Mouse (Mus musculus) kidney, embryonic 14.5 days (tissue): ENCODE results near the gene Ahnak2. TPM values are rescaled to one million over a fixed set of nuclear protein-coding genes. Genes with fewer than 3 reads are reported as not detected.

Experiments
- ATAC-seq: fragments of 200-750 bp; cut with Nextera tagmentation; 2 replicates; pipeline ENCODE4 v1.8.0; 2017; ENCODE audit warnings: moderate number of reproducible peaks, mild to moderate bottlenecking, moderate TSS enrichment, moderate library complexity; ENCODE audit not compliant: low FRiP score, low TSS enrichment
- H3K27ac ChIP-seq: fragments of 300-500 bp; sonication (generic); 2 replicates; pipeline ENCODE4 v1.5.1; 2014; ENCODE audit warnings: low read depth, mild to moderate bottlenecking, low read length, moderate library complexity, mixed read lengths
- H3K27me3 ChIP-seq: fragments of 300-500 bp; sonication (generic); 2 replicates; pipeline ENCODE4 v1.6.1; 2014; ENCODE audit warnings: mild to moderate bottlenecking, low read length; ENCODE audit not compliant: control insufficient read depth, insufficient read depth
- H3K36me3 ChIP-seq: fragments of 300-500 bp; sonication (generic); 2 replicates; pipeline ENCODE4 v1.6.1; 2014; ENCODE audit warnings: low read length, mixed read lengths; ENCODE audit not compliant: control insufficient read depth, insufficient read depth
- H3K4me1 ChIP-seq: fragments of 300-500 bp; sonication (generic); 2 replicates; pipeline ENCODE4 v1.6.1; 2014; ENCODE audit warnings: low read length, mixed read lengths; ENCODE audit not compliant: control insufficient read depth, insufficient read depth
- H3K4me2 ChIP-seq: fragments of 300-500 bp; sonication (generic); replicated peaks from 2 replicates; pipeline ENCODE4 v1.6.1; 2014; ENCODE audit warnings: low read depth, mild to moderate bottlenecking, low read length
- H3K4me3 ChIP-seq: fragments of 300-500 bp; sonication (generic); 2 replicates; pipeline ENCODE4 v1.5.1; 2014; ENCODE audit warnings: mild to moderate bottlenecking, low read length
- H3K9ac ChIP-seq: fragments of 300-500 bp; sonication (generic); 2 replicates; pipeline ENCODE4 v1.6.1; 2014; ENCODE audit warnings: low read depth, mild to moderate bottlenecking, low read length, moderate library complexity
- H3K9me3 ChIP-seq: fragments of 300-500 bp; sonication (generic); 2 replicates; pipeline ENCODE4 v1.6.1; 2016; ENCODE audit warnings: low read length; ENCODE audit not compliant: control insufficient read depth
- WGBS: fragments of 180-500 bp; shearing (Covaris S2); extraction: QIAGEN DNeasy Blood & Tissue Kit; methylation state at CpG from one replicate; pipeline ENCODE4 v1.1.7; 2014; 5-methylcytosine and 5-hydroxymethylcytosine counted together
- polyA plus RNA-seq: library from polyadenylated mRNA; unstranded; fragments of >200 nt; fragmentation: Nextera tagmentation; extraction: Ambion mirVana; gene quantifications from 2 replicates; pipeline ENCODE4 v1.2.1, GENCODE M21; 2014

The Ahnak2 gene
- polyA plus RNA-seq, 1 experiment from 2014 or later = 0.53 TPM

- Histone ChIP-seq H3K36me3 (peaks cover 60% of the 10 kb centered on the region), H3K9me3 (no peaks in the 10 kb centered on the region), H3K4me1 (no peaks in the 10 kb centered on the region), H3K4me3 (no peak overlapping the region), H3K27ac (no peak overlapping the region), H3K27me3 (no peaks in the 10 kb centered on the region), H3K4me2 (no peak overlapping the region), H3K9ac (no peak overlapping the region)
- no peak for ATAC-seq
- WGBS = 93% methylated on average over 31 of the region's 31 CpGs
Measured at GRCm38 (mm10) chr12:112738281-112739022, 64.0 kb downstream of the Ahnak2 start.

- Histone ChIP-seq H3K4me2 (no peak overlapping the region), H3K9me3 (no peaks in the 10 kb centered on the region), H3K4me3 (no peak overlapping the region), H3K27ac (no peak overlapping the region), H3K4me1 (no peaks in the 10 kb centered on the region), H3K27me3 (no peaks in the 10 kb centered on the region), H3K9ac (no peak overlapping the region), H3K36me3 (peaks cover 65% of the 10 kb centered on the region)
- WGBS = 95% methylated on average over 14 of the region's 14 CpGs
- ATAC-seq = no peak
Measured at GRCm38 (mm10) chr12:112737761-112738160, 64.7 kb downstream of the Ahnak2 start.

DNA sequence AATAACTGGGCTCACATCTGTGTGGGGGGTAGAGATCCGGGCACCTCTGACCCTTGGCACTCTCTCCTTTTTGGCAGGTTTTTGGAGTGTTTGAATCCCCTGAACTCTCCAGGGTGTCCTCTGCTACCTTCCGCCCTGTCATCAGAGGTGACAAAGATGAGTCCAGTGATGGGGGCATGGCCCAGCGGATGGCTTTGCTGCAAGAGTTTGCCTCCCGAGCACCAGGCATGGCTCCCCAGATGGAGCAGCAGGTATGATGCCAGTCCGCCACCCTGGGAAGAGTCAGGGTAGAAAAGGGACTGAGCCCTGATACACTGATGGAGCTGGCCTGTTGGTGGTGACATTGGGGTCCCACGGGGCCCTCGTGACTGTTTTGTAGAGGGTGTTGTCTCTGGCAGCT, 65.4 kb downstream of the Ahnak2 start:
- H3K9me3 ChIP-seq = no peaks in the 10 kb centered on the region
- no peak for ATAC-seq
- no peaks in the 10 kb centered on the region for H3K4me1 ChIP-seq
- WGBS = 90% methylated on average over 7 of the region's 7 CpGs
- H3K27me3 ChIP-seq = no peaks in the 10 kb centered on the region
- H3K9ac ChIP-seq = no peak overlapping the region
- peaks cover 71% of the 10 kb centered on the region for H3K36me3 ChIP-seq
- H3K4me3 ChIP-seq = no peak overlapping the region
- no peak overlapping the region for H3K27ac ChIP-seq
- H3K4me2 ChIP-seq = no peak overlapping the region

DNA sequence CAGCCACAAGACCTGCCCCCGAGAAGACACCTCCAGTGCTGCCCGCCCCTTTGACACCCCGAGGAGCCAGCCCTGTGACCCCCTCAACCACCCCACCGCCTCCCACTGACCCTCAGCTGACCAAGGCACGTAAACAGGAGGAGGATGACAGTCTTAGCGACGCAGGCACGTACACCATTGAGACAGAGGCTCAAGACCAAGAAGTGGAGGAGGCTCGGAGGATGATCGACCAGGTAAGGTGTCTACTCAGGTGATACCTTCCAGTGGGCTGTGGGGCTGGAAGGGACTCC, 65.9 kb downstream of the Ahnak2 start:
- 68% methylated on average over 10 of the region's 10 CpGs for whole genome bisulfite sequencing
- H3K27ac ChIP-seq = no peak overlapping the region
- H3K4me1 ChIP-seq = no peaks in the 10 kb centered on the region
- peaks cover 75% of the 10 kb centered on the region for H3K36me3 ChIP-seq
- H3K9ac ChIP-seq = no peak overlapping the region
- H3K4me2 ChIP-seq = no peak overlapping the region
- no peak overlapping the region for H3K4me3 ChIP-seq
- no peaks in the 10 kb centered on the region for H3K27me3 ChIP-seq
- H3K9me3 ChIP-seq = no peaks in the 10 kb centered on the region
- no peak for ATAC-seq

DNA sequence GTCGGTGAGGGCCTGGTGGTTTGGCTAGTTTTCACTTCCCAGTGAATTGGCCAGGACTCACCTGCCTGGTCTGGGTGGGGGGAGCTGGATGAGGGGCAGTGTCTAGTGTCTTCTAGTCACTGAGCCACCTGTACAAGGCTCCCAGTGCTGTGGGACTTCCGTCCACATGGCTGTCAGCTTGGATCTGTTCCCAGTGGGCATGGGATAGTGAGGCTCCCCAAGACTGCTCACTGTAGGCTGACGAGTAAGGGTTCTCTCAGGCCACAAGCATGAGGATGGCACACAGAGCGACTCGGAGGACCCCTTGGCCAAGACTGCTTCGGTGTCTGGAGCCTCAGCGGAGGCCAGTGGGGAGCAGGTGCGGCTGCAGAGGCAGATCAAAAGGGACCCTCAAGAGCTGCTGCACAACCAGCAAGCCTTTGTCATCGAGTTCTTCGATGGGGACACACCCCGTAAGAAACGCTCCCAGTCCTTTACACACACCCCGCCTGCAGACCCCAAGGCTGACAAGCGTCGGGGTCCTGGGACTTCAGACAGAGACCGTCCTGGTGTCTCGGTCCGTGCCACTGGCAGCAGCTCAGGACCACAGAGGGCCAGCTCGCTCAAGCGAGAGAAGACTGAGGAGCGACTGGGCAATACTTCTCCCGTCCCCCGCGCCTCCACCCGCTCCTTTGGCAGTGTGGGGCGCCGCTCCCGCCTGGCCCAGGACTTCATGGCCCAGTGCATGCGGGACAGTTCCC, 66.4 kb downstream of the Ahnak2 start:
- Histone ChIP-seq H3K4me1 (no peaks in the 10 kb centered on the region), H3K27ac (no peak overlapping the region), H3K9ac (no peak overlapping the region), H3K4me3 (no peak overlapping the region), H3K36me3 (peaks cover 75% of the 10 kb centered on the region), H3K4me2 (no peak overlapping the region), H3K27me3 (no peaks in the 10 kb centered on the region), H3K9me3 (no peaks in the 10 kb centered on the region)
- ATAC-seq = no peak
- WGBS = 81% methylated on average over 29 of the region's 29 CpGs

DNA sequence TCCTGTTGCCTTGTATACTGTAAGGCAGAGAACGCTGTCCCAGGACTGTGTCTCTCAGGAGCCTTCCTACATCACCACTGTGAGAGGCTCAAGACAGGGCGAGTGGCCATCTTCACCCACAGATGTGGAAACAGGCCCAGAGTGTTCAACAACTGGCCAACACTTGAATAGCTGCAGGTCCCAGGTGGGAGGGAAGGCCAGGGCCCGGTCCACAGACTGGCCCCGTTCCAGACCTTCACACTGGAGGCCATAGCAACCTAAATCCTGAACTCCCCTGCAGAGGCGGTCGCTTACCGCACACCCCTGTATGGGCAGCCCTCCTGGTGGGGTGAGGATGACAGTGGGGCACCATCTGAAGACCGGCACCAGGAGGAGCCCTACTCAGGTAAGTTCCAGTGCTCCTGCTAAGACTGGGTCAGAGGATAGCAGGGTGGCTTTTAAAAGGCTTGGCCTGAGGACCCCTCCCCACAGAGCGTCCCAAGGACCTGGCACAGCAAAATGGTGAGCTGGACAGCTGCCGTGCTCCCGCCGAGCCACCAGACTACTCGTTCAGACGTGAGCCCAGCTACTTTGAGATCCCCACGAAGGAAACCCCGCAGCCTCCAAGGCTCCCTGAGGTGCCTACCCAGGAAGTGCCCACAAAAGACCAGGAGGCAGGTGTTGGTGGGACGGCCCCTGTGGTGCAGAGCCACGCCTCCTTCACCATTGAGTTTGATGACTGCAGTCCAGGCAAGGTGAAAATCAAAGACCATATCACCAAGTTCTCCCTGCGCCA, 67.4 kb downstream of the Ahnak2 start:
- H3K36me3 ChIP-seq = peaks cover 67% of the 10 kb centered on the region
- no peak for ATAC-seq
- no peak overlapping the region for H3K4me2 ChIP-seq
- 91% methylated on average over 19 of the region's 19 CpGs for WGBS
- H3K4me1 ChIP-seq = 0 out of 2 replicates have a peak, but pooled peaks cover 4% of the 10 kb centered on the region
- H3K27ac ChIP-seq = no peak overlapping the region
- H3K9me3 ChIP-seq = no peaks in the 10 kb centered on the region
- H3K4me3 ChIP-seq = no peak overlapping the region
- no peaks in the 10 kb centered on the region for H3K27me3 ChIP-seq
- H3K9ac ChIP-seq = no peak overlapping the region

DNA sequence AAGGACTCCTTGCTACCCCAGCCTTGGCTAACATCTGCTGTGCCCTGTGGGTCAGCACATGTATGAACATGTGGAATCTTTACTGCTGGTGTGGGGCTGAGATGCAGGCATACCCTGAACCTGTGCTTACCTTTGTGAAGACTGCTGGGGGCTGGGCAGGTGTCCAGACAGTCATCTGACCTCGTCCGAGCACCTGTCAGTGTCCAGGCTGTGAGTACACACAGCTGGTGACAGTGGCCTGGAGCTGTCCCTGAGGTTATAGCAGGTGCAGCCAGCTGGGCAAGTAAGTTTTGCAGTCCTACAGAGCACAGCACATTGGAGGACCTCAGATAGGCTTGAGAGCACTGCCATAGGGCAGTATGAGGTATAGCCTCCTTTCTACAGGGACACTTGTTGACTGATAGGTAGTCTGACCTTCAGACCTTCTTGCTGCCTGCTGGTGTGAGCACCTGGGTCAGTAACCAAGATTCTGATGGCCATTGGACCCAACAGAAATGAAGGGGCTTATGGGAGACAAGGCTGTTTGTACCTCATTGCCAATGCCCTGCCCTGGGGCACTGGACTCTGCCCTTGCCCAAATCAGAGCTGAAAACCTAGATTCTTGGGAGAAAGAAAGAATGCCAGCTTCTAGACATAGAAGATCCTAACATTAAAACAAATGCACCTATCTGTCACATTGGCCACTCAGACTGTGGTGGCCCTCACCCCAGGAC, 68.2 kb downstream of the Ahnak2 start:
- H3K9me3 ChIP-seq = no peaks in the 10 kb centered on the region
- H3K27ac ChIP-seq = no peak overlapping the region
- peaks cover 59% of the 10 kb centered on the region for H3K36me3 ChIP-seq
- H3K4me2 ChIP-seq = no peak overlapping the region
- H3K4me1 ChIP-seq = 0 out of 2 replicates have a peak, but pooled peaks cover 4% of the 10 kb centered on the region
- H3K9ac ChIP-seq = no peak overlapping the region
- no peak for ATAC-seq
- H3K27me3 ChIP-seq = no peaks in the 10 kb centered on the region
- no peak overlapping the region for H3K4me3 ChIP-seq
- 85% methylated on average over 2 of the region's 2 CpGs for WGBS

GRCm38 (mm10) chr12:112732591-112732990, 69.9 kb downstream of the Ahnak2 start:
- no peak overlapping the region for H3K9ac ChIP-seq
- WGBS = 81% methylated on average over 10 of the region's 10 CpGs
- H3K27me3 ChIP-seq = no peaks in the 10 kb centered on the region
- H3K27ac ChIP-seq = no peak overlapping the region
- peaks cover 46% of the 10 kb centered on the region for H3K36me3 ChIP-seq
- H3K4me3 ChIP-seq = no peak overlapping the region
- no peaks in the 10 kb centered on the region for H3K9me3 ChIP-seq
- H3K4me2 ChIP-seq = no peak overlapping the region
- H3K4me1 ChIP-seq = 0 out of 2 replicates have a peak, but pooled peaks cover 4% of the 10 kb centered on the region
- ATAC-seq = no peak
